Mouse (Mus musculus) limb, embryonic 14.5 days (tissue): Measurements from ENCODE around the gene Mapk8ip2. TPM values are rescaled to one million over a fixed set of nuclear protein-coding genes. Genes with fewer than 3 reads are reported as not detected.

Source experiments
- ATAC-seq: fragments of 200-750 bp; cut with Nextera tagmentation; 2 replicates; pipeline ENCODE4 v1.8.0; 2017; ENCODE audit warnings: low read depth, moderate number of reproducible peaks, moderate TSS enrichment; ENCODE audit not compliant: low FRiP score
- DNase-seq: peaks from one replicate; pipeline ENCODE4 v3.0.0-alpha.2; 2015; ENCODE audit warnings: low spot score
- H3K27ac ChIP-seq: fragments of 300-500 bp; sonication (generic); replicated peaks from 2 replicates; pipeline ENCODE4 v1.5.1; 2014; ENCODE audit warnings: low read depth, mild to moderate bottlenecking, low read length, moderate library complexity, mixed read lengths
- H3K27me3 ChIP-seq: fragments of 300-500 bp; sonication (generic); 2 replicates; pipeline ENCODE4 v1.6.1; 2014; ENCODE audit warnings: low read length, mixed read lengths; ENCODE audit not compliant: control insufficient read depth, insufficient read depth
- H3K36me3 ChIP-seq: fragments of 300-500 bp; sonication (generic); 2 replicates; pipeline ENCODE4 v1.6.1; 2014; ENCODE audit warnings: mild to moderate bottlenecking, low read length, moderate library complexity, mixed read lengths; ENCODE audit not compliant: control insufficient read depth, insufficient read depth
- H3K4me1 ChIP-seq: fragments of 300-500 bp; sonication (generic); 2 replicates; pipeline ENCODE4 v1.6.1; 2014; ENCODE audit warnings: antibody characterized with exemption, low read length, mixed read lengths; ENCODE audit not compliant: control insufficient read depth, insufficient read depth
- H3K4me2 ChIP-seq: fragments of 300-500 bp; sonication (generic); replicated peaks from 2 replicates; pipeline ENCODE4 v1.6.1; 2014; ENCODE audit warnings: low read depth, mild to moderate bottlenecking, low read length, moderate library complexity; ENCODE audit not compliant: severe bottlenecking
- H3K4me3 ChIP-seq: fragments of 300-500 bp; sonication (generic); replicated peaks from 2 replicates; pipeline ENCODE4 v1.5.1; 2014; ENCODE audit warnings: low read length
- H3K9ac ChIP-seq: fragments of 300-500 bp; sonication (generic); 2 replicates; pipeline ENCODE4 v1.6.1; 2014; ENCODE audit warnings: mild to moderate bottlenecking, low read depth, low read length, moderate library complexity; ENCODE audit not compliant: severe bottlenecking
- H3K9me3 ChIP-seq: fragments of 300-500 bp; sonication (generic); 2 replicates; pipeline ENCODE4 v1.6.1; 2016; ENCODE audit warnings: low read length; ENCODE audit not compliant: control insufficient read depth
- POLR2A ChIP-seq: fragments of 200-500 bp; IDR thresholded peaks from 2 replicates; pipeline ENCODE4 v1.8.0; 2012; ENCODE audit warnings: inconsistent platforms, mild to moderate bottlenecking, moderate library complexity, borderline replicate concordance; ENCODE audit not compliant: insufficient read depth, insufficient read length; ENCODE audit errors: extremely low read depth
- WGBS: fragments of 180-500 bp; shearing (Covaris S2); extraction: QIAGEN DNeasy Blood & Tissue Kit; methylation state at CpG from one replicate; pipeline ENCODE4 v1.1.7; 2014; 5-methylcytosine and 5-hydroxymethylcytosine counted together
- polyA plus RNA-seq, 2 experiments: library from polyadenylated mRNA; depleted of rRNA in 1 of 2; stranded (reverse) in 1 of 2; unstranded in 1 of 2; fragments of >200 nt; fragmentation: Nextera tagmentation in 1 of 2; extraction: Ambion mirVana in 1 of 2; gene quantifications; 2 replicates each; pipeline versions ENCODE4 v1.2.1 to v1.2.3; 2012 to 2014

Mapk8ip2 gene
- polyA plus RNA-seq, 2 experiments = 0.99 to 2.5 TPM

- Histone ChIP-seq H3K9ac (no peak overlapping the region), H3K4me2 (no peak overlapping the region), H3K4me1 (peaks cover 6% of the 10 kb centered on the region), H3K27me3 (no peaks in the 10 kb centered on the region), H3K4me3 (no peak overlapping the region), H3K27ac (no peak overlapping the region), H3K36me3 (peaks cover 9% of the 10 kb centered on the region), H3K9me3 (no peaks in the 10 kb centered on the region)
- TF ChIP-seq POLR2A = no peak
- ATAC-seq (no peak), DNase-seq (no peak)
- WGBS = 86% methylated on average over 6 of the region's 6 CpGs
These were observed 21.9 kb upstream of the Mapk8ip2 start for GRCm38 (mm10) chr15:89431806-89432205.

- H3K4me3 ChIP-seq = no peak overlapping the region
- no peak overlapping the region for H3K9ac ChIP-seq
- 76% methylated on average over 4 of the region's 4 CpGs for WGBS
- ATAC-seq (no peak), DNase-seq (no peak)
- 0 out of 2 replicates have a peak, but pooled peaks cover 2% of the 10 kb centered on the region for H3K36me3 ChIP-seq
- H3K27ac ChIP-seq = no peak overlapping the region
- H3K4me1 ChIP-seq = peaks cover 6% of the 10 kb centered on the region
- TF ChIP-seq POLR2A = no peak
- no peaks in the 10 kb centered on the region for H3K27me3 ChIP-seq
- H3K9me3 ChIP-seq = no peaks in the 10 kb centered on the region
- H3K4me2 ChIP-seq = no peak overlapping the region
These were observed 20.8 kb upstream of the Mapk8ip2 start for GRCm38 (mm10) chr15:89432946-89433345.

- ATAC-seq = no peak
- no peak overlapping the region for H3K4me2 ChIP-seq
- no peaks in the 10 kb centered on the region for H3K27me3 ChIP-seq
- no peak overlapping the region for H3K27ac ChIP-seq
- no peak overlapping the region for H3K9ac ChIP-seq
- H3K4me1 ChIP-seq = no peaks in the 10 kb centered on the region
- H3K9me3 ChIP-seq = no peaks in the 10 kb centered on the region
- no peak for DNase-seq
- no peak overlapping the region for H3K4me3 ChIP-seq
- WGBS = 74% methylated on average over 3 of the region's 3 CpGs
- no peaks in the 10 kb centered on the region for H3K36me3 ChIP-seq
- TF ChIP-seq POLR2A = no peak
These were observed 19.6 kb upstream of the Mapk8ip2 start for GRCm38 (mm10) chr15:89434136-89434535.

- TF ChIP-seq POLR2A = no peak
- ATAC-seq = no peak
- no peak for DNase-seq
- Histone ChIP-seq H3K9ac (no peak overlapping the region), H3K27me3 (no peaks in the 10 kb centered on the region), H3K9me3 (no peaks in the 10 kb centered on the region), H3K4me3 (no peak overlapping the region), H3K4me2 (no peak overlapping the region), H3K27ac (no peak overlapping the region), H3K4me1 (no peaks in the 10 kb centered on the region), H3K36me3 (no peaks in the 10 kb centered on the region)
- WGBS = 82% methylated on average over 5 of the region's 5 CpGs
These were observed 17.8 kb upstream of the Mapk8ip2 start for GRCm38 (mm10) chr15:89435878-89436277.

GRCm38 (mm10) chr15:89442486-89443070 lies 11.1 kb upstream of the Mapk8ip2 start:
- WGBS = 36% methylated on average over 8 of the region's 8 CpGs
- Histone ChIP-seq H3K27ac (no peak overlapping the region), H3K36me3 (no peaks in the 10 kb centered on the region), H3K4me1 (no peaks in the 10 kb centered on the region), H3K9me3 (no peaks in the 10 kb centered on the region), H3K27me3 (no peaks in the 10 kb centered on the region), H3K4me2 (no peak overlapping the region), H3K4me3 (no peak overlapping the region), H3K9ac (no peak overlapping the region)
- ATAC-seq (no peak), DNase-seq (no peak)
- no peak for TF ChIP-seq POLR2A
